Mouse (Mus musculus): ENCODE results near the gene Gm49318.
A peak's percentile ranks its signal among the peaks of the same experiment; 100 is the strongest.

The Gm49318 gene

GRCm38 (mm10) chr9:22035300-22036044, 35.6 kb downstream of the Gm49318 start:
- DNase-seq (ENCODE audit: low read depth in 1 of 2, low spot score in 2 of 2), result no peak

GRCm38 (mm10) chr9:22030386-22030785, 40.7 kb downstream of the Gm49318 start:
- no peak for DNase-seq (ENCODE audit: low read depth in 1 of 2, low spot score in 2 of 2)

- no peak for DNase-seq (ENCODE audit: low read depth in 1 of 2, low spot score in 2 of 2)
Observed at GRCm38 (mm10) chr9:22028467-22028866, 42.6 kb downstream of the Gm49318 start.

- no peak for DNase-seq (ENCODE audit: low read depth in 1 of 2, low spot score in 2 of 2)
Observed at GRCm38 (mm10) chr9:22024592-22024991, 46.5 kb downstream of the Gm49318 start.

GRCm38 (mm10) chr9:22017208-22017825, 53.7 kb downstream of the Gm49318 start:
- DNase-seq (ENCODE audit: low read depth in 1 of 2, low spot score in 2 of 2), result no peak

- no peak for DNase-seq (ENCODE audit: low read depth in 1 of 2, low spot score in 2 of 2)
Observed at GRCm38 (mm10) chr9:22016245-22016644, 54.8 kb downstream of the Gm49318 start.

- no peak for DNase-seq (ENCODE audit: low read depth in 1 of 2, low spot score in 2 of 2)
Observed at GRCm38 (mm10) chr9:22012731-22013130, 58.3 kb downstream of the Gm49318 start.

- DNase-seq (ENCODE audit: low read depth in 1 of 2, low spot score in 2 of 2), result no peak
Observed at GRCm38 (mm10) chr9:22011055-22011454, 60.0 kb downstream of the Gm49318 start.

- no peak for DNase-seq (ENCODE audit: low read depth in 1 of 2, low spot score in 2 of 2)
Observed at GRCm38 (mm10) chr9:22004546-22004945, 66.5 kb downstream of the Gm49318 start.

GRCm38 (mm10) chr9:22003163-22003554, 67.9 kb downstream of the Gm49318 start:
- DNase-seq (ENCODE audit: low read depth in 1 of 2, low spot score in 2 of 2), result no peak

GRCm38 (mm10) chr9:22002194-22003162, 68.6 kb downstream of the Gm49318 start, which contains the start of the genes Ccdc151 and Prkcsh:
Gene Ccdc151 (minus strand): TSS chr9:22002634.
Gene Prkcsh (plus strand): TSS chr9:22002806.
- peak; percentile 99 to 100 for DNase-seq (ENCODE audit: low read depth in 1 of 2, low spot score in 2 of 2)

- DNase-seq (ENCODE audit: low read depth in 1 of 2, low spot score in 2 of 2), result no peak
Observed at GRCm38 (mm10) chr9:22001633-22002032, 69.4 kb downstream of the Gm49318 start.

GRCm38 (mm10) chr9:22000296-22000695, 70.8 kb downstream of the Gm49318 start:
- DNase-seq (ENCODE audit: low read depth in 1 of 2, low spot score in 2 of 2), result no peak

- DNase-seq (ENCODE audit: low read depth in 1 of 2, low spot score in 2 of 2), result no peak
Observed at GRCm38 (mm10) chr9:21996178-21996867, 74.7 kb downstream of the Gm49318 start.

GRCm38 (mm10) chr9:21992227-21992626, 78.8 kb downstream of the Gm49318 start:
- no peak for DNase-seq (ENCODE audit: low read depth in 1 of 2, low spot score in 2 of 2)

- DNase-seq (ENCODE audit: low read depth in 1 of 2, low spot score in 2 of 2), result no peak
Observed at GRCm38 (mm10) chr9:21989230-21990110, 81.6 kb downstream of the Gm49318 start, which contains the start of gene Rgl3. Gene Rgl3 (minus strand): TSS chr9:21989446.

GRCm38 (mm10) chr9:21988421-21989101, 82.5 kb downstream of the Gm49318 start:
- no peak for DNase-seq (ENCODE audit: low read depth in 1 of 2, low spot score in 2 of 2)

GRCm38 (mm10) chr9:21987592-21988342, 83.3 kb downstream of the Gm49318 start:
- DNase-seq (ENCODE audit: low read depth in 1 of 2, low spot score in 2 of 2), result no peak

Data from monocyte, adult 2 months (primary cell).